Mouse (Mus musculus) v-Abl transformed pro-B cells (cell line): ENCODE results near the gene 4931428F04Rik.

ENCODE experiments used
- in situ Hi-C, 2 experiments: fragments of 400-800 bp; cut with MboI; formaldehyde crosslinking; loops; one replicate each; pipeline ENCODE4 v1.15.1; 2025; ENCODE audit not compliant: unreplicated experiment in 2 of 2

The 4931428F04Rik gene

DNA sequence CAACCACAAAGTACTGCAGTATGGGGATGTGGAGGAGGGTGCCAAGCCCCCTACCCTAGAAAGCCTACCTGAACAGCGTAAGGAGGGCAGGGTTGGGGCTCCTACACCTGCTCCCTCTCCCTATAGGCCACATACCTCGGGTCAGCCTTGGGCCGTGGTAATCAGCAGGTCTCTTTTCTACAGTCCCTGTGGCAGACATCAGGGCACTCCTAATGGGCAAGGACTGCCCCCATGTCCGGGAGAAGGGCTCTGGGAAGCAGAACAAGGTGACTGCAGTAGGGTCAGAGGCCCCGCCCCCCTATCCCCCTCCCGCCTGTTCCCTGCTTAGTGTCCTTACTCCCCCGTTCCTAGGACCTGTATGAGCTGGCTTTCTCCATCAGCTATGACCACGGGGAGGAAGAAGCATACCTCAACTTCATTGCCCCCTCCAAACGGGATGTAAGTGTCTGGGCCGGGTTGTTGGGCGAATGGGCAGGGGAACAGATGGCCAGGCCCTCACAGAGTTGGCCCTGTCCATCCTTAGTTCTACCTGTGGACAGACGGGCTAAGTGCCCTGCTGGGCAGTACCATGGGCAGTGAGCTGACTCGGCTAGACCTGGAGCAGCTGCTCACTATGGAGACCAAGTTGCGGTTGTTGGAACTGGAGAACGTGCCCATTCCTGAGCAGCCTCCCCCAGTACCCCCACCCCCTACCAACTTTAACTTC, 19.6 kb upstream of the 4931428F04Rik start:
- in situ Hi-C loops: no loop called here

- in situ Hi-C loops: no loop called here
Observed at GRCm38 (mm10) chr8:105308428-105308827, 18.8 kb upstream of the 4931428F04Rik start.

DNA sequence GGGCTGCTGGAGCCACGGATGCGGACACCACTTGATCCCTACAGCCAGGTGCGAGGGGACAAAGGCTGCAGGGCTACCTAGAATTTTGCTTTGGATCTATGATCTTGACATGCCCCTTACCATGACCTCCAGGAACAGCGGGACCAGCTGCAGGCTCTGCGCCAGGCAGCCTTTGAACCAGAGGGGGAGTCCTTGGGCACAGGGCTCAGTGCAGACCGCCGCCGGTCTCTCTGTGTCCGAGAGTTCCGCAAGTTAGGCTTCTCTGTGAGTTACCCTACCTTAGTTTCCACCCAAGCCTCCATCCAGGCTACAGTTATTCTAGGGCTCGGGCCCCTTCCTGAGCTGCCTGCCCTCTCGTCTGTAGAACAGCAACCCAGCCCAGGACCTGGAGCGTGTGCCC, 18.0 kb upstream of the 4931428F04Rik start:
- in situ Hi-C loops: no loop called here

- in situ Hi-C loops: no loop called here
Observed at GRCm38 (mm10) chr8:105306146-105306691, 16.6 kb upstream of the 4931428F04Rik start.

- in situ Hi-C loops: no loop called here
Observed at GRCm38 (mm10) chr8:105305211-105306145, 15.8 kb upstream of the 4931428F04Rik start, which contains the start of gene Elmo3. Gene Elmo3 (plus strand): TSS chr8:105305601.

DNA sequence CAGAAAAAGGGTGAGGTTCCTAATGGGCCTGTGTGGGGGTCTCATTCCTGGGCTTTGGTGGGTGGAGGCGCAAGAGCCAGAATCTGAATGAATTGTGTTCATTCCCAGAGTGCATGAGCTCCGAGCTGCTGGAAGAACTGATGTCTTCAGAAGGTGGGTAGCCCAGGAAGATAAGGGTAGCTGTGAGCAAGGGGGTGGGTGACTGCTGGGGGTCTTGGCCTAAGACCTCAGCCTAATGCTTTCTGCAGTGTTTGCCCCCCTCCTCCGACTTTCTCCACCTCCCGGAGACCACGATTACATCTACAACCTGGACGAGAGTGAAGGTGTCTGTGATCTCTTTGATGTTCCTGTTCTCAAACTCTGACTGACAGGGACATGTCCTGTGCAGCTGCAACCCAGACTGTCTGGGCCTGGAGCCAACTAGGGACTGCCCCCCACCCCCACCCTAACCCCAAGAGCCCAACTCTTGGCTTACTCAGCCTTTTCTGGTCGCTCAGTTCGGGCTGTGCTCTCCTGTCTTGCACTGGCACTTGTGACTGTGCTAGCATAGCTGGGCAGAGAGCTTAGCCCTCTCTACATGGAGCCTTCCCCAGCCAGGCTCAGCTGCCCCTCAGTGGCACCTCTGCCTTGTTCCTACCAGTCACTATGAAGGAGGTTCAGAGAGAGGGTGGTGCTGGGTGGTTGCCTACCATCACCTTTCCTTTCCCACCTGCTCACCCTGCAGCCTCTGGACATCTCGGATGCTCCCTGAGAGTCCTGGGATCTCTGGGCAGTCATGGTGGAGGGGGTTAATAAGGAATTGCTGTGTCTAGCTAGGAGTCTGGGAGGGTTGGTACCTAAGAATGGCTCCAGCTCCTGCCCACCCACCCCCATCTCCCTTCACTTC, 14.9 kb upstream of the 4931428F04Rik start:
- in situ Hi-C loops: no loop called here

GRCm38 (mm10) chr8:105303874-105304273, 14.2 kb upstream of the 4931428F04Rik start:
- in situ Hi-C loops: no loop called here

GRCm38 (mm10) chr8:105303396-105303795, 13.7 kb upstream of the 4931428F04Rik start:
- in situ Hi-C loops: no loop called here

DNA sequence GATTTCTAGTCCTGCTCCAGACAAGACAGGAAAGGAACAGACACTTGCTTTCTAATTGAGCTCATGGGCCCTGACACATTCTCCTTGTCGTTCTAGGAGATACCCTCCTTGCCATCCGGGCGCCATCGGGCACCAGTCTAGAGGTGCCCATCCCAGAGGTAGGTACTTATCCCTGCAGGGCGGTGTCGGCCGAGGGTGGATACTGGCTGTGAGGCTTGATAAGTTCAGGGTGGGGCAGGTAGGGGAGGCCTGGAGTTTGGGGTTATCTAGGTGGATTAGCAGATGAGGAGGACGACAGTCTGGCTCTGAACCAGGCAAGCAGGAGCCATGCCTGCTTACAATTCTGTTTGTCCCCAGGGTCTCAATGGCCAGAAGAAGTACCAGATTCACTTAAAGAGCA, 10.3 kb upstream of the 4931428F04Rik start:
- in situ Hi-C loops: no loop called here

DNA sequence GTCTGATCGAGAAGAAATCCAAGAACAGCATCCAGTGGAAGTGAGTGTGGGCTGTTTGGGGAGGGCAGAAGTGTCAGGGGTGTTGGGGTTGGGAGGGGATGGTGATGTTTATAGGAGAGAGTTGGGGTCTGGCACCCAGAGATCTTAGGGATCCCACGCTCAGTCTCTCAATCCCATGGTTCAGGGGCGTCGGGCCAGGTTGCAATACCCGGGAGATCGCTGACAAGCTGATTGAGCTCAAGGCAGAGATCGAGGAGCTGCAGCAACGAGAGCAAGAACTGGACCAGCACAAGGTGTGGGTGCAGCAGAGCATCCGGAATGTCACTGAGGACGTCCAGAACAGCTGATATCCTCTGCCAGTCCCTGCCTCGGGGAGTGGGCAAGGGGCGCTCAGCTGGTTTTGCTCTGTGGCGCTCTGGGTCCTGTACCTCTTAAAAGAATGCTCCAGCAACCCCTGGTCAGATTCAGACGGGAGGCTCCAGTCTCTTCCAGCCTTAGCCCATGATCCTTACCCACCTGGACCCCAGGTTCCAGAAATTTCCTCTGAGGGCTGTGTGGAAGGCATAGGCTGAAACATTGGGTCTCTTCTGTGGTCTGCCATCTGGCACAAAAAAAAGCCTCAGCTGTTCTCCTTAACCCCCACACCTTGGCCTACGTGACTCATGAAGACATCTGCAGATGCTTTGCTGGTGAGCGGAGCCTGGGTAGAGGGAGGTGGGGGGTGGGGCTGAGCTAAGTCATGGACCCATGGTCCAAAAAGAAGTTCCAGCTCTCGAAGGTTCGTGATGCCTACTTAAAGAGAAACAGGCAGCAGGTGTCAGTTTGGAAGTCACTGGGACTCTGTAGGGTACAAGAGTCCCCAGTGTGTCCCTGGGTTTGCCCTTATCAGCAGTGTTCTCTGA, 8.9 kb upstream of the 4931428F04Rik start:
- in situ Hi-C loops: no loop called here

- in situ Hi-C loops: no loop called here
Observed at GRCm38 (mm10) chr8:105297511-105298192, 8.0 kb upstream of the 4931428F04Rik start, which contains the start of gene E2f4. Gene E2f4 (plus strand): TSS chr8:105297663.

DNA sequence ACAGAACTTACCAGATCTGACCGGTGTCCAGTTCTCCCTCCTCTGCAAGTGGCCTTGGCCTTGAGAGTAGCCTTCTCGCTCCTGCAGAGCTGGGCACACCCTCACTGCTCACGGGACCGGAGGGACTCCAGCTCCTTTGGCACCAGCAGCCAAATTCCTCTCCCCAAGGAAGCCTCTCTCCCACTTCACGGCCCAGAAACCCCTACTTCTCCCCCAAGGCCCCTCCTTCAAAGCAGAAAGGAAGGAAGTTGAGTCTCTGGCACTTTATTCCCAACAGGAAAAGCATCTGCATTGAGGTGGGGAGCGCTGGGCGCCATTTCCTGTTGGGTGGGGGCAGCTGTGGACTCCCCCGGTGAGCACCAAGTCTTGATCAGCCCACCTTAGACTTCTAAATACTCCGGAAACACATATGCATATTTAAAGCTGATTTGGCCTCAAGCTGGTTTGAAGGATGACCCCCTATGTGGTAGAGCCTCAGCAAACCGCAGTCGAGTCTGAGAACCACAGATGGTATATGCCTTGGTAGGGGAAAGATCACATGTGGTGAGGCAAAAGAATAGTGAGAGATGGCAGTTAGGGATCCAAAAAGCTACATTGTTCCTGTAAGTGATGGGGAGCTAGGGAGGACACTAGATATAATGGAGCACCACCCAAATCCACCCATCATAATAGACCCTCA, 6.4 kb upstream of the 4931428F04Rik start, which contains the start of gene Exoc3l:
TSS of gene Exoc3l (minus strand) at position 207 of the 679 bp plus-strand sequence.
- in situ Hi-C loops: no loop called here

DNA sequence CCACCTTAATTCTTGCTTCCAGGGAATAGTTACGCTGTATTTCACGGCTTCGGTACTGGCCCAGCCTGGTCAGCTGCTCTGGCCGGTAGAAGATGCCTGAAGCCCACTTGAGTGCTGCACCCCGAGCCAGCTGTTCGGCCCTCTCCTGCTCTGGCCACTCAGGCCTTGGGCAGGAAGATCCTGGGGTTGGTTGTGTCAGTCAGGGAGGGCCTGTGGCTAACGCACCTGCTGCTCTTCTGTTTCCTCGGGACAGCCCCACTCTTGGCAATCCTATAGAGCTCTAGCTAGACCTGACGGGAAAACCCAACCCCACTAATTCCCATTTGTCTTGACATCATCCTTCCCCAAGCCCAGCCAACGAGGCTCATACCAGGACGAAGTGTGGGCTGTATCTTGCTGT, 5.6 kb upstream of the 4931428F04Rik start:
- in situ Hi-C loops: no loop called here

DNA sequence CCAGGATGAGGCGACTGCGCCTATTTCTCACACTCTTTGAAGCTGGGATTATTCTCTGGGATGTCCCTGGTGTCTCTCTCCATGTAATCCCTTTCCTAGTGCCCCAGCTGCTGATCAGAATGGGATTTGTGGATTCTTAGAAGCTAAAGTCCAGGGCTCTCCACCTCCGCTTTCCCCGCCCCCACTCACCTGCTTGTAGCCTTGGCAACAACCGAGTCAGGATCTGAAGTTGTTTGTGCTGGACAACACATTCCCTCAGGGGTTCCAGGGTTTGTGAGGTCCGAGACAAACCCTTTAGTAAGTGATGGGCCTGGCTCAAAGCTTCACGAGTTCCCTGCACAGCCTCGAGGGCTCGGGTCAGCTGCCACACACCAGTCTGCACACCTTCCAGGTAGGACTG, 5.1 kb upstream of the 4931428F04Rik start:
- in situ Hi-C loops: loop anchor here (5.0 kb wide), 3 partner anchors 53 to 642 kb away; partner anchors contain the start of genes Fhod1 (in 1 of the 2) and Slc9a5 (in 1 of the 2)

- in situ Hi-C loops: loop anchor here (5.0 kb wide), 3 partner anchors 54 to 641 kb away; partner anchors contain the start of genes Fhod1 (in 1 of the 2) and Slc9a5 (in 1 of the 2)
Observed at GRCm38 (mm10) chr8:105293405-105293804, 3.7 kb upstream of the 4931428F04Rik start.

DNA sequence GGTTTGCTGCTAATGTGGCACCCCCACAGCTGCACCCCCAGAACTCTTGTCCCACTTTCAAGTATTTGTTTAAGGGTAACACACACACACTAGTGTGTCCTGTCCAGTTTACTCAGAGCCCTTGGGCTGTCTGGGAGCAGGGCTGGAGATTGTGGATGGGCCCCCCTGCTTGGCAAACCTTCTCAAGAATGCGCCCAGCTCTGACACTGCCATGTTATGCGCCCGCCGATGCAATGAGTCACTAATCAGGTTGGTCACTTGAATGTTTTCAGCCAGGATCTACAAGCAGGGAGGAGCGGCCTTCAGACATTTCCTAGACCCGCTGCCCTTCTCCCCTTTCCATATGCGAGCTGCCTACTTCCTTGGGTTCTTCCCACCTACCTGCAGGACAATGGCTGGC, 2.8 kb upstream of the 4931428F04Rik start:
- in situ Hi-C loops: loop anchor here (5.0 kb wide), 3 partner anchors 55 to 640 kb away; partner anchors contain the start of genes Fhod1 (in 1 of the 2) and Slc9a5 (in 1 of the 2)

GRCm38 (mm10) chr8:105291802-105292201, 2.1 kb upstream of the 4931428F04Rik start:
- in situ Hi-C loops: loop anchor here (5.0 kb wide), 3 partner anchors 55 to 640 kb away; partner anchors contain the start of genes Fhod1 (in 1 of the 2) and Slc9a5 (in 1 of the 2)
